Mouse (Mus musculus) cerebral cortex, adult 2 months (tissue): ENCODE measurements around the gene Ankef1.

Source experiments
- WGBS: fragments of 180-500 bp; shearing (Covaris S2); methylation state at CpG from one replicate; pipeline ENCODE4 v1.1.7; 2018; 5-methylcytosine and 5-hydroxymethylcytosine counted together

The Ankef1 gene

DNA sequence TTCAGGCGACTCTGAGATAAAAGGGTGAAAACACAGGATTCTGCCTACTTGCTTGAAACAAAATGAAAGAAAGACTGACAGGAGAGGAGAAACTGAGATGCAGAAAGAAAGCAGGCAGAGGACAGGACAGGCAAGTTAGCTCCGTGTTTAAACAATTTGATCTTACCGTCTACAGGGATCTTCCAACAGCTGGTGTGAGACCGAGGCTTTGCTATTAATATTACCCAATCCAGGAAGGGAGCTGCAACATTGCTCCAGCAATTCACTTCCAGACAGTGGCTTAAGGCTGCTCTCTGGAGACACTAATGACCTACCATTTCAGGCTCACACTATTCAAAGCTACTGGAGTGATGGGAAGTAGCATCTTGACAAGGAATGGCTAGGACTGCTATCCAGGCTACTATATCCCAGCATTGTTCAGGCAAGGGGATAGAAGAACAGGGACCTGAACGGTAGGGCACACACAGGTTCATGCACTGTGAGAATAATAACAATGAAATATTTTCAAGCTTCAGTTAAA lies 99.0 kb downstream of the Ankef1 start:
- 74% methylated on average over 5 of the region's 5 CpGs for WGBS

DNA sequence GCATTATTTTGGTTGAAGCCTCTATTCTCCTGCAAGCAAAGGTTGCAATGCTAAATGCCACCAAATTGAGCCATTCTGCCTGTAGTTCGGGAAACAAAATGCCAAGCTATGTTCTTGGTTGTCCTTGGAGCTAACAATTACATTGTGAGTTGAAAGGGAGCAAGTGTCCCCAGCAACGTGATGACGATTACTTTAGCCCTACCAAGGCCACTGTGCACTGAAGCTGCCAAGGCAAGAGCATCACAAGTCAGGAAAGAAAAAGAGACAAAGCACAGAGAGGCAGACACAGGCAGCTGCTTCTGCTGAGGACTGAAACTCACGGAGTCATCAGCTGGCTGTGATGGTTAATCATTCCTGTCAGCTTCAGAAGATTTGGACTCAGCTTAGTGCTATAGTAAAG lies 99.5 kb downstream of the Ankef1 start:
- WGBS, result 62% methylated on average over 4 of the region's 4 CpGs
